Mouse (Mus musculus) mature B cell (primary cell): ENCODE measurements around the gene Gm44579.

Experiments used
- in situ Hi-C: fragments of 300-500 bp; cut with MboI; formaldehyde crosslinking; loops from 2 replicates; pipeline ENCODE4 v1.14.3; 2019

Gene Gm44579

DNA sequence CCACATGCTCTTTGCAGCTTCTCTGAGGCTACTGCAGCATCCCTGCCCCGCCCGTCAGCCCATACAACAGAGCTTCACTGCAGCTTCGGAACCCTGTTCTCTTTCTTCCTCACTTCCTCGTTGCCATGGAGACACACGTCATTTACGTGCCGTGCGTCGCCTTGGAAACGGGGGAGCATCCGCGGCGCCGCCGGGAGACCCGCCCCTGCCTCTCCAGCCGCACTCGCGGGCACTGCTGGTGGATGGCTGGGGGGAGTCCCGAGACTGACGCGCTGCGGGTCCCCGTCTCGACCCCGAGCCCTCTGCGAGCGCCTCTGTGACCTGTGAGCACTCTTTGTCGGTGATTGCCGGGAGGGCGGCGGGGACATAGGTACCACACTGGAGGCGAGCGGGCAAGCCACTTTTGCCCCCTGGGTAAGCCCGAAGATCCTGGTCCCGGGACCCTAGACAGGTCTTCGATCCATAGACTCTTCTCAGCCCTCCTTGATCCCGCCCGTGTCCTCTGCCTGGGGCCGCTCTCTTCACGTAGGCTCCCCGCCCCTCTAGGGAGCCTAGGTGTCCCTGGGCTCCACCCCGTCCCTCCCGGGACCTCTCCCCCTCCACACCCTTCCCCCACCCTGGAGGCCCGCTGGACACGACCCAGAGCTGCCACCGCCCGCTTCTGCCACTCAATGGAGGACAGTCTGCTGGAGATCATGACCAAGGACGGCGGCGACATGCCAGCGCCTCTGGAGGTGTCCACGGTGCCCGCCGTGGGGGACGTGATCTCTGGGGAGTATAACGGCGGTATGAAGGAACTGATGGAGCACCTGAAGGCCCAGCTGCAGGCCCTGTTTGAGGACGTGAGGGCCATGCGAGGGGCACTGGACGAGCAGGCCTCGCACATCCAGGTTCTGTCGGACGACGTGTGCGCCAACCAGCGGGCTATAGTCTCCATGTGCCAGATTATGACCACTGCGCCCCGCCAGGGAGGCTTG is 52.8 kb downstream of the Gm44579 start:
- in situ Hi-C loops: no loop called here

- in situ Hi-C loops: no loop called here
Observed at GRCm38 (mm10) chr15:98166963-98167644, 53.7 kb downstream of the Gm44579 start, which contains the start of gene Ccdc184. Gene Ccdc184 (plus strand): TSS chr15:98167158.

DNA sequence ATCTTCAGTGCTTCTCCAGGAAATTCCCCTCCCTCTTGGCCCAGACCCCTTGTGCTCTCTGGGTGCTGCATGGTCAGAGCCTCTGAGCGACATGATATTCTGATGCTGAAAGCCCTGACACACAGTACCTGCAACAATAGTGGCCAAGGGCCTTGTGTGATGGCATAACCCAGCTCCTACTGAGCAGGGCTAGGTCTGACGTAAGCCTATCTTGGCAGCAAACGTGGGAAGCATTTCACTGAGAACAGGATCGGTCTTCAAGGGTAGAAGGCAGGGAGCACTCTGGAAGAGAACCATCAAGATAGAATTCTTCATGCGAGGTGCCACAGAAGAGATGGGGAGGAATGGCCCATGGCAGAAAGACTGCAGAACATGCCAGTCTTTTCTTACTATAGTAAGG is 55.3 kb downstream of the Gm44579 start, which contains the start of gene Asb8:
Gene Asb8, minus strand, starts transcription at position 101 of the 400 bp plus-strand sequence.
- in situ Hi-C loops: no loop called here

GRCm38 (mm10) chr15:98162561-98162960 is 58.2 kb downstream of the Gm44579 start:
- in situ Hi-C loops: no loop called here

DNA sequence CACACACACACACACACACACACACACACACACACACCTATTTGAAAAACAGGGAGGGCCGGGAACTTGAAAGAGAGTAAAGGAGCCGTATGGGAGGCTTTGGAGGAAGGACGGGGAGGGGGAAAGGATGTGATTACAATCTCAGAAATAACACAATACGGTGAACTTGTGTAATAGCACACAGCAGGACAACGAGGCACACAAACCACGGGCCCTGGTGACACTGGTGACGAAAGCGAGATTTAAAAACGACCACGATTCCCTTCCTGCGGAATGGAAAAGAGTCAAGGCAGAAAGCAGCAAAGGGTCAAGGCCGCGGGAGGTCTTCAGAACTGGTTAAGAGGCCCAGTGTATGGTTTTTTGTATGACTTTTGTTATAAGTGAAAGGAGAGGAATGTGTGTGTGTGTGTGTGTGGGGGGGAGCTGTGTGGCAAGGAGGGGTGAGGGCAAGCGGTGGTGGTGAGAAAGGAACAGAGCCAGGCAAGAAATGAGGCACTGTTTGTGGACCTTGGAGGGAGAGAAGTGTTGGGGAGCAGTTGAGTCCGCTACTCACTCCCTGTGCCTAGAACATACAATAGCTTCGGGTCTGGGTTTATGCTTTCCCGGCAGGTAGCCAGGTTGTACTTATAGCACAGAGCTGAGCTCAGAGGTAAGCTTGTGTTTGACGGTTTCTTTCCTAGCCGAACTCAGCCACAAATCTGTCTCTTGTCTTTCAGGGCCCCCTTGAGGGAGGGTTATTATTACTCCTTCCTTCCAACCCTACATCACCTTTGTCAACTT is 59.6 kb downstream of the Gm44579 start:
- in situ Hi-C loops: no loop called here

GRCm38 (mm10) chr15:98157253-98157652 is 63.5 kb downstream of the Gm44579 start:
- in situ Hi-C loops: no loop called here

GRCm38 (mm10) chr15:98155944-98156343 is 64.8 kb downstream of the Gm44579 start:
- in situ Hi-C loops: no loop called here

- in situ Hi-C loops: no loop called here
Observed at GRCm38 (mm10) chr15:98155272-98155671, 65.5 kb downstream of the Gm44579 start.

- in situ Hi-C loops: loop anchor here (5.0 kb wide), 1 partner anchor 62 kb away; the partner anchor contains the start of genes Pfkm and Senp1
Observed at GRCm38 (mm10) chr15:98154631-98155030, 66.1 kb downstream of the Gm44579 start.

GRCm38 (mm10) chr15:98154146-98154545 is 66.6 kb downstream of the Gm44579 start:
- in situ Hi-C loops: loop anchor here (5.0 kb wide), 1 partner anchor 62 kb away; the partner anchor contains the start of genes Pfkm and Senp1

DNA sequence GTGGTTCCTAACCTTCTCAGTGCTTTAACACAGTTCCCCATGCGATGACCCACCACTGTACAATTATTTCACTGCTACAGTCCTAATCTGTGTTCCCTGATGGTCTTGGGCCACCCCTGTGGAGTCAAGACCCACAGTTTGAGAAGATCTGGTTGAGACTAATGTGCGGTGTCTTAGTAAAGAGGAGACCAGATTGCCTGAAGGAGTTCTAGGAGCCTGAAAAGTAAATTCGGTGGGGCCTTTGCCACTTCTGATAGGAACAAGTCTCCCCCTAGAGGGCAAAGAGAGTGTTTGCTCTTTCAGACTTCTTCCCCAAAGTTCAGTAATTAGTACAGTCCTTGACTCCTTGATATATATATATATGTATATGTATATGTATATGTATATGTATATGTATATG is 67.2 kb downstream of the Gm44579 start:
- in situ Hi-C loops: loop anchor here (5.0 kb wide), 1 partner anchor 61 kb away; the partner anchor contains the start of genes Pfkm and Senp1

DNA sequence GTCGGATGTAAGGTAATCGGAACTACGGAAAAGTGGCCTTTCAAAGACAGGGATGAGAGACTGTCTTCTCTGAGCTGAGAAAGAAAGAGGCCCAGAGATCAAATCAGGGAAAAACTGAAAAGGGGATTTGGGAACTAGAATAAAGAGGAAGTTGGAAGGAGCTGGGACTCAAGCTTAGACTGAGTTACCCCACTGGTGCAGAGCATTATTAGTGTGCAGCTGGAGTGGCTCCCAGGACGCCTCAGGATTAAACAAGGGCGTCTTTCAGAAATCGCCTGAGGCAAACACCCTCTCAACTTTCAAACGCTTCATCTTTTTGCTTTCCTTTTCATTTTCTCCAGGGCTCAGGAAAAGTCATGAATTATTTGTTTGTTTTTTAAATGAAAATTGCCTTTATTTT is 67.9 kb downstream of the Gm44579 start:
- in situ Hi-C loops: loop anchor here (5.0 kb wide), 1 partner anchor 61 kb away; the partner anchor contains the start of genes Pfkm and Senp1

GRCm38 (mm10) chr15:98149166-98149602 is 71.6 kb downstream of the Gm44579 start:
- in situ Hi-C loops: no loop called here

- in situ Hi-C loops: no loop called here
Observed at GRCm38 (mm10) chr15:98148356-98148755, 72.4 kb downstream of the Gm44579 start.

- in situ Hi-C loops: no loop called here
Observed at GRCm38 (mm10) chr15:98145559-98146181, 75.1 kb downstream of the Gm44579 start.

DNA sequence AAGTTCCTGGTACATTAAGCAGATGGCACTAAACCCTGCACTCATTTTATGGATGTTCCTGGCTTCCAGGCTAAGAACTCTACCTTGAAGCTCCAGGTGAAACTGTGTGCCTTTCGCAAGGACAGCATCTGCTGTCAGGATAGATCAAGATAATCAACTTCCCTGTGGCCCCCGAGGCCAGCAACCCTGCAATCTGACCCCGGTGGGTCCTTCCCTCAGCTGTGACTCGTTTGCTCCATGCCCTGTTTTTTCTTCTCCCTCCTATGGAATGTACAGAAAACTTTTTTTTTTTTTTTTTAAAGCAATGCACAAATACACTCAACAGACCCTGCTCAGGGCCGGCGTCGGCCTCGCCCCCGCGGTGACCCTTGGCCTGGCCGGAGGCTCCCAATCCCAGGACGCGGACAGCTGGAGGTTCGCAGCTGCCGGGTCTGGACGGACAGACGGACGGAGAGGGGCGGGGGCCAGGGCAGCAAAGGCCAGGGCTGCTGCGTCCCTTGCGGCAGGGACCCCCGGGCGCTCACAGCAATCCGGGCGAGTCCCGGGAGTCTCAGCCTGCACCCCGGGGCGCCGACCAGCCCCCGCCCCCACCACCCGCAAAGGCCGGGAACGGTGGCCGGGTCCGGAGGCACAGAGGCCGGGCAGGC is 75.8 kb downstream of the Gm44579 start:
- in situ Hi-C loops: no loop called here

DNA sequence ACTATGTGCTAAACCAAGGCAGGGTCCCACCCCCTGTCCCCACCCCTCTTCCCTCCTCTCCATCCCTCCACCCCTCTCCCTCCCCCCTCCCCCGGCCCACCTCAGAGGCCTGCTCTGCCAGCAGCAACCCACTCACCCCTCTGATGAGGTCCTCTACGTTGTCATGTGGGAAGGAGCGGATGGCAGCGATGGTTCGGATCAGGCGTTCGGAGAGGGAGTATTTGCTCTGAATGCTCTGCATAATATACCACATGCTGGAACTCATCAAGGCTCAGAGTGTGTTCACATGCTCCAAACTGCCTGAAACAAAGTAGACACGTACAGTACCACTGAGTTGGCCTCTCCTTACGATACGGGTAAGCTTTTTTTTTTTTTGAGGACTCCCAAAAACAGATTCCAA is 78.3 kb downstream of the Gm44579 start:
- in situ Hi-C loops: no loop called here

GRCm38 (mm10) chr15:98140809-98141208 is 80.0 kb downstream of the Gm44579 start:
- in situ Hi-C loops: no loop called here

DNA sequence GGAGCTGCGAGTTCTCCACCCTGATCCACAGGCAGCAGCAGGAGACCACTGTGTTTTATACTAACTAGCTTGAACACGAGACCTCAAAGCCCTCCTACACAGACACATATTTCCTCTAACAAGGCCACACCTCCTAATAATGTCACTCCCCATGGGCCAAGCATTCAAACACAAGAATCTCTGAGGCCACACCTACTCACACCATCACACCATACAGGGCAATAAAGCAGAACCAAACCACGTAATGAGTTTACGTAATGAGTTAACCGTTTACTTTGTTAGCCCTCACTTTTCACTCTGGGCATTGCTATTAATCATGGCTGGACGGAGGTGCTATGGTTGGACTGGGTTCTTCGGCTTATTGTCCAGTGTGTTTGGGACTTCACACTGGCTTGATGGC is 81.0 kb downstream of the Gm44579 start:
- in situ Hi-C loops: no loop called here

DNA sequence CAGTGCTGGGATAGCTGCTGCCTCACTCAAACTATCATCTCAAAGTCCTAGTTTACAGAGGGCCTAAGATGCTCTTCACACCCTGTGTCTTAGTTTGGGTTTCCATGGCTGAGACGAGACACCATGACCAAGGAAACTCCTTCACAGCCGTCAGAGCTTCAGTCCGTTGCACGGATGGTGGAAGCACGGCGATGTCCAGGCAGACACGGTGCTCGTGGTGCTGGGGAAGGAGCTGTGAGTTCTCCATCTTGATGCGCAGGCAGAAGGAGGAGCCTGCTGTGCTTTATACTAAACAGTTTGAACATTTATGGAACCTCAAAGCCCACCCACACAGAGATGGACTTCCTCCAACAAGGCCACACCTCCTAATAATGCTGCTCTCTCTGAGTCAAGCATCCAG is 83.9 kb downstream of the Gm44579 start:
- in situ Hi-C loops: no loop called here
